Mouse (Mus musculus): ENCODE measurements around the gene Kng2.
"Not testable (repeated sequence)": the region's sequence is repeated elsewhere in the genome, so short reads cannot be mapped to it uniquely, and the experiment has no call there.

Gene Kng2

GRCm38 (mm10) chr16:22956085-22956439 is 73.2 kb downstream of the Kng2 start:
- ATAC-seq (ENCODE audit: low TSS enrichment) = no peak

- no peak for ATAC-seq (ENCODE audit: low TSS enrichment)
Observed at GRCm38 (mm10) chr16:22955397-22956084, 73.7 kb downstream of the Kng2 start.

- ATAC-seq (ENCODE audit: low TSS enrichment) = no peak
Observed at GRCm38 (mm10) chr16:22953069-22953468, 76.2 kb downstream of the Kng2 start.

GRCm38 (mm10) chr16:22950840-22951395 is 78.4 kb downstream of the Kng2 start, which contains the start of gene Hrg:
Gene Hrg (plus strand): TSS chr16:22951072.
- ATAC-seq (ENCODE audit: low TSS enrichment) = no peak

GRCm38 (mm10) chr16:22947371-22947770 is 81.9 kb downstream of the Kng2 start:
- no peak for ATAC-seq (ENCODE audit: low TSS enrichment)

GRCm38 (mm10) chr16:22941825-22942476 is 87.3 kb downstream of the Kng2 start:
- not testable (repeated sequence) for ATAC-seq (ENCODE audit: low TSS enrichment)

- ATAC-seq (ENCODE audit: low TSS enrichment) = no peak
Observed at GRCm38 (mm10) chr16:22939120-22939695, 90.1 kb downstream of the Kng2 start.

- no peak for ATAC-seq (ENCODE audit: low TSS enrichment)
Observed at GRCm38 (mm10) chr16:22938541-22938940, 90.7 kb downstream of the Kng2 start.

GRCm38 (mm10) chr16:22937631-22938030 is 91.7 kb downstream of the Kng2 start:
- no peak for ATAC-seq (ENCODE audit: low TSS enrichment)

Data from frontal cortex, adult (tissue).